Mouse (Mus musculus): ENCODE measurements at regions not wholly inside any gene's neighbourhood (a gene's known extent, or its start where the extent isn't known, plus 50 kb on each side); places are given as distances from the start of the nearest gene placed in this dataset.

- H3K4me1 ChIP-seq (ENCODE audit: control insufficient read depth in 2 of 2, insufficient read depth in 2 of 2, low read length in 2 of 2, poor library complexity in 1 of 2) = no peaks in the 10 kb centered on the region
- TF ChIP-seq MAFK (IDR thresholded peaks at IDR 0.05; ENCODE audit: insufficient read depth, low read depth, low read length) (no peak), ZNF384 (IDR thresholded peaks at IDR 0.05; ENCODE audit: low read depth, low read length) (no peak), CHD2 (IDR thresholded peaks at IDR 0.05; ENCODE audit: low read depth, low read length) (no peak), ZC3H11A (IDR thresholded peaks at IDR 0.05; ENCODE audit: borderline replicate concordance, low read depth, low read length) (no peak), HCFC1 (IDR thresholded peaks at IDR 0.05; ENCODE audit: borderline replicate concordance, insufficient read depth, low read length) (no peak)
- no peaks in the 10 kb centered on the region for H3K9me3 ChIP-seq (ENCODE audit: control insufficient read depth, insufficient read depth, low read depth, low read length)
- H3K9ac ChIP-seq (ENCODE audit: insufficient read depth, low read depth, low read length, poor library complexity, severe bottlenecking) = no peak overlapping the region
- no peak for DNase-seq (ENCODE audit: low read depth, low spot score)
- no peaks in the 10 kb centered on the region for H3K36me3 ChIP-seq (ENCODE audit: control insufficient read depth, insufficient read depth, low read length, poor library complexity, severe bottlenecking)
- in situ Hi-C loops (cut with MboI; ENCODE audit: low sequenced_read_pairs in 2 of 2, unreplicated experiment in 2 of 2) = no loop called here
- no peak overlapping the region for H3K27ac ChIP-seq (ENCODE audit: insufficient read depth, low read depth, low read length, poor library complexity, severe bottlenecking)
- H3K4me3 ChIP-seq (ENCODE audit: insufficient read depth in 1 of 2, low read depth in 1 of 2, low read length in 2 of 2, poor library complexity in 1 of 2, severe bottlenecking in 1 of 2) = no peak overlapping the region
Observed at GRCm38 (mm10) chr16:93286816-93287215, 317.0 kb downstream of the Setd4 start.

- Histone ChIP-seq H3K4me1 (ENCODE audit: control insufficient read depth in 2 of 2, insufficient read depth in 2 of 2, low read length in 2 of 2, poor library complexity in 1 of 2) (no peaks in the 10 kb centered on the region), H3K4me3 (ENCODE audit: insufficient read depth in 1 of 2, low read depth in 1 of 2, low read length in 2 of 2, poor library complexity in 1 of 2, severe bottlenecking in 1 of 2) (no peak overlapping the region), H3K27ac (ENCODE audit: insufficient read depth, low read depth, low read length, poor library complexity, severe bottlenecking) (no peak overlapping the region), H3K9me3 (ENCODE audit: control insufficient read depth, insufficient read depth, low read depth, low read length) (no peaks in the 10 kb centered on the region), H3K36me3 (ENCODE audit: control insufficient read depth, insufficient read depth, low read length, poor library complexity, severe bottlenecking) (no peaks in the 10 kb centered on the region), H3K9ac (ENCODE audit: insufficient read depth, low read depth, low read length, poor library complexity, severe bottlenecking) (no peak overlapping the region)
- DNase-seq (ENCODE audit: low read depth, low spot score) = no peak
- in situ Hi-C loops (cut with MboI; ENCODE audit: low sequenced_read_pairs in 2 of 2, unreplicated experiment in 2 of 2) = no loop called here
- TF ChIP-seq HCFC1 (IDR thresholded peaks at IDR 0.05; ENCODE audit: borderline replicate concordance, insufficient read depth, low read length) = no peak
- no peak for TF ChIP-seq ZNF384 (IDR thresholded peaks at IDR 0.05; ENCODE audit: low read depth, low read length)
Observed at GRCm38 (mm10) chr16:93285191-93285590, 318.7 kb downstream of the Setd4 start.

GRCm38 (mm10) chr16:93281715-93282114, 322.1 kb downstream of the Setd4 start:
- Histone ChIP-seq H3K9ac (ENCODE audit: insufficient read depth, low read depth, low read length, poor library complexity, severe bottlenecking) (no peak overlapping the region), H3K4me1 (ENCODE audit: control insufficient read depth in 2 of 2, insufficient read depth in 2 of 2, low read length in 2 of 2, poor library complexity in 1 of 2) (no peaks in the 10 kb centered on the region), H3K4me3 (ENCODE audit: insufficient read depth in 1 of 2, low read depth in 1 of 2, low read length in 2 of 2, poor library complexity in 1 of 2, severe bottlenecking in 1 of 2) (no peak overlapping the region), H3K36me3 (ENCODE audit: control insufficient read depth, insufficient read depth, low read length, poor library complexity, severe bottlenecking) (no peaks in the 10 kb centered on the region), H3K9me3 (ENCODE audit: control insufficient read depth, insufficient read depth, low read depth, low read length) (no peaks in the 10 kb centered on the region), H3K27ac (ENCODE audit: insufficient read depth, low read depth, low read length, poor library complexity, severe bottlenecking) (no peak overlapping the region)
- no peak for TF ChIP-seq CHD2 (IDR thresholded peaks at IDR 0.05; ENCODE audit: low read depth, low read length)
- TF ChIP-seq HCFC1 (IDR thresholded peaks at IDR 0.05; ENCODE audit: borderline replicate concordance, insufficient read depth, low read length) = no peak
- in situ Hi-C loops (cut with MboI; ENCODE audit: low sequenced_read_pairs in 2 of 2, unreplicated experiment in 2 of 2) = no loop called here
- DNase-seq (ENCODE audit: low read depth, low spot score) = no peak

- Histone ChIP-seq H3K36me3 (ENCODE audit: control insufficient read depth, insufficient read depth, low read length, poor library complexity, severe bottlenecking) (no peaks in the 10 kb centered on the region), H3K27ac (ENCODE audit: insufficient read depth, low read depth, low read length, poor library complexity, severe bottlenecking) (no peak overlapping the region), H3K4me1 (ENCODE audit: control insufficient read depth in 2 of 2, insufficient read depth in 2 of 2, low read length in 2 of 2, poor library complexity in 1 of 2) (no peaks in the 10 kb centered on the region), H3K9ac (ENCODE audit: insufficient read depth, low read depth, low read length, poor library complexity, severe bottlenecking) (no peak overlapping the region), H3K9me3 (ENCODE audit: control insufficient read depth, insufficient read depth, low read depth, low read length) (no peaks in the 10 kb centered on the region), H3K4me3 (ENCODE audit: insufficient read depth in 1 of 2, low read depth in 1 of 2, low read length in 2 of 2, poor library complexity in 1 of 2, severe bottlenecking in 1 of 2) (no peak overlapping the region)
- in situ Hi-C loops (cut with MboI; ENCODE audit: low sequenced_read_pairs in 2 of 2, unreplicated experiment in 2 of 2) = no loop called here
- TF ChIP-seq ZNF384 (IDR thresholded peaks at IDR 0.05; ENCODE audit: low read depth, low read length) = no peak
- no peak for TF ChIP-seq CHD2 (IDR thresholded peaks at IDR 0.05; ENCODE audit: low read depth, low read length)
- no peak for DNase-seq (ENCODE audit: low read depth, low spot score)
Observed at GRCm38 (mm10) chr16:93272636-93273035, 331.2 kb downstream of the Setd4 start.

GRCm38 (mm10) chr16:93272146-93272545, 331.7 kb downstream of the Setd4 start:
- H3K9me3 ChIP-seq (ENCODE audit: control insufficient read depth, insufficient read depth, low read depth, low read length) = no peaks in the 10 kb centered on the region
- in situ Hi-C loops (cut with MboI; ENCODE audit: low sequenced_read_pairs in 2 of 2, unreplicated experiment in 2 of 2) = no loop called here
- no peaks in the 10 kb centered on the region for H3K4me1 ChIP-seq (ENCODE audit: control insufficient read depth in 2 of 2, insufficient read depth in 2 of 2, low read length in 2 of 2, poor library complexity in 1 of 2)
- no peak overlapping the region for H3K4me3 ChIP-seq (ENCODE audit: insufficient read depth in 1 of 2, low read depth in 1 of 2, low read length in 2 of 2, poor library complexity in 1 of 2, severe bottlenecking in 1 of 2)
- no peak overlapping the region for H3K27ac ChIP-seq (ENCODE audit: insufficient read depth, low read depth, low read length, poor library complexity, severe bottlenecking)
- H3K9ac ChIP-seq (ENCODE audit: insufficient read depth, low read depth, low read length, poor library complexity, severe bottlenecking) = no peak overlapping the region
- DNase-seq (ENCODE audit: low read depth, low spot score) = no peak
- TF ChIP-seq ZNF384 (IDR thresholded peaks at IDR 0.05; ENCODE audit: low read depth, low read length) (no peak), MAFK (IDR thresholded peaks at IDR 0.05; ENCODE audit: insufficient read depth, low read depth, low read length) (no peak), CHD2 (IDR thresholded peaks at IDR 0.05; ENCODE audit: low read depth, low read length) (no peak), ZC3H11A (IDR thresholded peaks at IDR 0.05; ENCODE audit: borderline replicate concordance, low read depth, low read length) (no peak), HCFC1 (IDR thresholded peaks at IDR 0.05; ENCODE audit: borderline replicate concordance, insufficient read depth, low read length) (no peak)
- no peaks in the 10 kb centered on the region for H3K36me3 ChIP-seq (ENCODE audit: control insufficient read depth, insufficient read depth, low read length, poor library complexity, severe bottlenecking)
